ENCODE assay signal across 9 mouse cellular contexts in the genomic region with DNA sequence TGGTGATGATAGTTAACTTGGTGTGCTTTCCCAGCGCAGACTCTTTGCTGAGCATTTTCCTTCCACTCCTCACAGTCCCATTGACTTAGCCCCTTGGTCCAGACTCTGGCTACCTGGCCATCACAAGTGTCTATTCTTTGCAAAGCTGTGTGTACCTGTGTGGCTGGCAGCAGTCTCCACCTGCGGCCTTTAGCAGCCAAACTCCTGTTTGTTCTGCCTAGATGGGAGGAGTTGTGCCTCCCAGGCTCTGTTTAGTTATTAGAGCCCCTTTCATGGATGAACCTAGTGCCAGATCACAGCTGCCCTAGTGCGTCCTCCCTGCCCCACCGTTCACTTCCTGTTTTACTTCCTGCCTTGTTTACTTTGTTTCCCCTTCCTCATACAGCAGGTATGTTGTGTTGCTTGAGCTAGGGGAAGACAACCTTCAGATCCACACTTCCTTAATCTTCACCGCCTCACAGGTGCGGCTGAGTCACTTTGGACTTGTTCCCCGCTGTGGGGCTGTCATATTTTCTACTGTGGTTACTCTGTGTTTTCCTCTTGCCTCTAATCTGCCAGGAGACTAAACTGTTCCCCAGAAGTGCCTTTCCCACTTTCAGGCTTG. TPM values are rescaled to one million over a fixed set of nuclear protein-coding genes. Genes with fewer than 3 reads are reported as not detected.
DNase-seq lines count a peak whose midpoint lies in the region; ATAC-seq lines count a peak whose summit lies in the region.
"Had no signal": no experiment of that assay in that cellular context is flagged by ENCODE, and none has a peak within 500 bp of the region (broad histone marks: within the 10 kb centered on the region; RNA-seq: fewer than 3 reads in every experiment).

No protein-coding gene starts in this region.

- no peak for ATAC-seq in lung, embryonic 15.5 days (ENCODE audit: borderline replicate concordance, extremely low read depth, low FRiP score, low TSS enrichment)
- ATAC-seq in midbrain, embryonic 16.5 days, result no peak
- no peak for ATAC-seq in forebrain, embryonic 16.5 days

- H3K9me3 ChIP-seq in lung, embryonic 15.5 days, result no peaks in the 10 kb centered on the region
- H3K9me3 ChIP-seq in midbrain, embryonic 16.5 days (replicated peaks; ENCODE audit: control insufficient read depth, low read length, poor library complexity, severe bottlenecking), result no peaks in the 10 kb centered on the region
- H3K9me3 ChIP-seq in forebrain, embryonic 16.5 days (ENCODE audit: control insufficient read depth, low read length), result no peaks in the 10 kb centered on the region

- H3K27ac ChIP-seq in lung, embryonic 15.5 days, result 0 out of 2 replicates have a peak overlapping the region, but pooled peaks have one; percentile 5
- H3K27ac ChIP-seq in midbrain, embryonic 16.5 days (ENCODE audit: low read length), result no peak overlapping the region
- no peak overlapping the region for H3K27ac ChIP-seq in forebrain, embryonic 16.5 days (ENCODE audit: low read length)
- H3K27ac ChIP-seq: left cerebral cortex, adult 2 months had no signal

- no peak for DNase-seq in lung, postnatal 14 days
- peak; percentile 22 for DNase-seq in brain, adult 2 months (ENCODE audit: low read depth, low spot score)
- DNase-seq in lung, postnatal 36 days, result peak; percentile 22
- DNase-seq in thymus, postnatal 14 days, result peak; percentile 52
- DNase-seq in retina, embryonic 14.5 days (ENCODE audit: low spot score), result no peak

- H3K27me3 ChIP-seq in lung, embryonic 15.5 days, result no peaks in the 10 kb centered on the region
- H3K27me3 ChIP-seq in midbrain, embryonic 16.5 days (ENCODE audit: control insufficient read depth, insufficient read depth, low read depth, low read length), result no peaks in the 10 kb centered on the region
- no peaks in the 10 kb centered on the region for H3K27me3 ChIP-seq in forebrain, embryonic 16.5 days (replicated peaks; ENCODE audit: control insufficient read depth, insufficient read depth, low read length)

- 0 out of 2 replicates have a peak, but pooled peaks cover 3% of the 10 kb centered on the region for H3K36me3 ChIP-seq in lung, embryonic 15.5 days
- peaks cover 3% of the 10 kb centered on the region for H3K36me3 ChIP-seq in midbrain, embryonic 16.5 days (ENCODE audit: control insufficient read depth, insufficient read depth, low read length)
- H3K36me3 ChIP-seq in forebrain, embryonic 16.5 days (ENCODE audit: control insufficient read depth, insufficient read depth), result 0 out of 2 replicates have a peak, but pooled peaks cover 3% of the 10 kb centered on the region

- 0 out of 2 replicates have a peak, but pooled peaks cover 6% of the 10 kb centered on the region for H3K4me1 ChIP-seq in lung, embryonic 15.5 days
- H3K4me1 ChIP-seq in midbrain, embryonic 16.5 days (ENCODE audit: control insufficient read depth, insufficient read depth, low read length), result 0 out of 2 replicates have a peak, but pooled peaks cover 3% of the 10 kb centered on the region
- no peaks in the 10 kb centered on the region for H3K4me1 ChIP-seq in forebrain, embryonic 16.5 days (replicated peaks; ENCODE audit: control insufficient read depth, insufficient read depth, low read length)

- 51% methylated on average over 7 of the region's 7 CpGs for WGBS in lung, embryonic 15.5 days
- 88% methylated on average over 7 of the region's 7 CpGs for WGBS in midbrain, embryonic 16.5 days
- WGBS in forebrain, embryonic 16.5 days, result 83% methylated on average over 7 of the region's 7 CpGs

- no peak overlapping the region for H3K4me2 ChIP-seq in lung, embryonic 15.5 days
- no peak overlapping the region for H3K4me2 ChIP-seq in midbrain, embryonic 16.5 days (ENCODE audit: low read length)
- H3K4me2 ChIP-seq in forebrain, embryonic 16.5 days (ENCODE audit: low read length), result no peak overlapping the region

- H3K9ac ChIP-seq in lung, embryonic 15.5 days, result no peak overlapping the region
- no peak overlapping the region for H3K9ac ChIP-seq in midbrain, embryonic 16.5 days (ENCODE audit: low read depth, low read length)
- no peak overlapping the region for H3K9ac ChIP-seq in forebrain, embryonic 16.5 days (replicated peaks; ENCODE audit: low read depth, low read length)

- H3K4me3 ChIP-seq in lung, embryonic 15.5 days, result no peak overlapping the region
- no peak overlapping the region for H3K4me3 ChIP-seq in midbrain, embryonic 16.5 days (ENCODE audit: low read depth, low read length)
- no peak overlapping the region for H3K4me3 ChIP-seq in forebrain, embryonic 16.5 days (replicated peaks; ENCODE audit: low read length)
- H3K4me3 ChIP-seq: left cerebral cortex, adult 2 months had no signal

RNA-seq across cellular contexts. Expression of a gene that starts 11.3 kb away (rescaled TPM):
- 61.1 and 62.2 TPM in 2 replicates for polyA plus RNA-seq in lung, embryonic 15.5 days (2015; fragmentation: Nextera tagmentation; extraction: Ambion mirVana)
- 58.4 and 59.6 TPM in 2 replicates for polyA plus RNA-seq in midbrain, embryonic 16.5 days (2015; fragmentation: Nextera tagmentation; extraction: Ambion mirVana)
- polyA plus RNA-seq in forebrain, embryonic 16.5 days (2015; fragmentation: Nextera tagmentation; extraction: Ambion mirVana), result 78.6 and 78.8 TPM in 2 replicates

RNA-seq across cellular contexts. Expression of a gene that starts 11.4 kb away (rescaled TPM):
- polyA plus RNA-seq in lung, embryonic 15.5 days (2015; fragmentation: Nextera tagmentation; extraction: Ambion mirVana), result 0.21 and 0.60 TPM in 2 replicates
- polyA plus RNA-seq in midbrain, embryonic 16.5 days (2015; fragmentation: Nextera tagmentation; extraction: Ambion mirVana), result 1.0 TPM in 2 replicates
- polyA plus RNA-seq in forebrain, embryonic 16.5 days (2015; fragmentation: Nextera tagmentation; extraction: Ambion mirVana), result 1.1 and 1.6 TPM in 2 replicates

RNA-seq across cellular contexts. Expression of a gene that starts 59.3 kb away (rescaled TPM):
- polyA plus RNA-seq in lung, embryonic 15.5 days (2015; fragmentation: Nextera tagmentation; extraction: Ambion mirVana), result 81.9 and 85.9 TPM in 2 replicates
- 7.1 and 9.6 TPM in 2 replicates for polyA plus RNA-seq in midbrain, embryonic 16.5 days (2015; fragmentation: Nextera tagmentation; extraction: Ambion mirVana)
- 29.6 and 35.9 TPM in 2 replicates for polyA plus RNA-seq in forebrain, embryonic 16.5 days (2015; fragmentation: Nextera tagmentation; extraction: Ambion mirVana)

RNA-seq across cellular contexts. Expression of a gene that starts 59.4 kb away (rescaled TPM):
- 27.9 and 29.5 TPM in 2 replicates for polyA plus RNA-seq in lung, embryonic 15.5 days (2015; fragmentation: Nextera tagmentation; extraction: Ambion mirVana)
- polyA plus RNA-seq in midbrain, embryonic 16.5 days (2015; fragmentation: Nextera tagmentation; extraction: Ambion mirVana), result 3.4 and 3.7 TPM in 2 replicates
- polyA plus RNA-seq in forebrain, embryonic 16.5 days (2015; fragmentation: Nextera tagmentation; extraction: Ambion mirVana), result 10.3 and 12.0 TPM in 2 replicates

Comparison
In these comparisons a context has a peak if more than half of its experiments do, and no peak if none do; other contexts are left out.
1. DNase-seq: peak in brain, adult 2 months (single experiment), lung, postnatal 36 days (single experiment) and thymus, postnatal 14 days (single experiment); none in lung, postnatal 14 days (single experiment) and retina, embryonic 14.5 days (single experiment).